Mouse (Mus musculus): ENCODE results near the gene Myh11. TPM values are rescaled to one million over a fixed set of nuclear protein-coding genes. Genes with fewer than 3 reads are reported as not detected.

The Myh11 gene
- 10 to 100 TPM; 12.0 to 19.6 TPM for total RNA-seq (2021)
- long read RNA-seq, experiment 1, full-length matches to known transcripts = 1 of 10 reads
- long read RNA-seq, experiment 1, partial matches to known transcripts = 9 of 10 reads
- long read RNA-seq, experiment 1, other reads (novel, unspliced or antisense) = 0 of 10 reads
- long read RNA-seq, experiment 2, full-length matches to known transcripts = 2 of 5 reads
- long read RNA-seq, experiment 2, partial matches to known transcripts = 2 of 5 reads
- long read RNA-seq, experiment 2, other reads (novel, unspliced or antisense) = 1 of 5 reads

DNA sequence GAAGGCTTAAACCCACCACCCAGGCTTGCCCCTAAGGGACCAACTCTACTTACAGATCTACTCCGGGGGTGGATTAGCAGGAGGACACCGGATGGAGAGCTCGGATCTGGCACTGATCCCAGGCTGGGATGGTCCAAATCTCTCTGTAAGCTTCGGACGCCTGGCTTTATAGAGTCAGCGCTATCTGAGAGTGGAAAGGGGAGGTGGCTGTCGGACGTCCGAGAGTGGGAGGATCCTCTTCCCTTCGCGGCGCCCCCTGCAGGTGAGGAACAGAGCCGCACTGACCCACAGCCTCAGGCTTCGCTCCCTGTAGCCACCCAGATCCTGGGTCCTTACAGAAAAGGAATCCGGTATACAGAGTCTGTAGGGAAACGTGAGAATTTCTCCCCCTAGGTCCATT, at the start of gene Myh11:
TSS of gene Myh11 (minus strand) at position 150 of the 400 bp plus-strand sequence.
- DNase-seq = peak; percentile 88

DNA sequence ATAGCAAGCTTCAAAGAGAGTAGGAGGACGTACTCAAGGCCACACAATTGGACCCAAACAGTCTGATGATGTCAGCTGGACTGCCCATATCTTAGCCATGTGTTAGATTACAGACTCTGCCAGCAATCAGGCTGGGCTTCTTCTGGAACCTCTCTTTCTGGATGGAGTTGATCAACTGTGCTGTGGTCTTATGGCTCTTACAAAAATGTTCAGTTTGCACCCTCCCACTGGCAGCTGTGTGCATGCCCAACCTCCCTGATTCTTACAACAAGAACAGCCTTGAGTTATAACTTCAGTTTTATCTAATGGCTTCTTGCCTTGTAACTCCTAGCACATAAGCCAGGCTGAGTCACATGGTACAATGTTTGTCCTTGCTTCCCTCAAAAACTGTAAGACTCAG, 37.0 kb upstream of the Myh11 start:
- no peak for DNase-seq

DNA sequence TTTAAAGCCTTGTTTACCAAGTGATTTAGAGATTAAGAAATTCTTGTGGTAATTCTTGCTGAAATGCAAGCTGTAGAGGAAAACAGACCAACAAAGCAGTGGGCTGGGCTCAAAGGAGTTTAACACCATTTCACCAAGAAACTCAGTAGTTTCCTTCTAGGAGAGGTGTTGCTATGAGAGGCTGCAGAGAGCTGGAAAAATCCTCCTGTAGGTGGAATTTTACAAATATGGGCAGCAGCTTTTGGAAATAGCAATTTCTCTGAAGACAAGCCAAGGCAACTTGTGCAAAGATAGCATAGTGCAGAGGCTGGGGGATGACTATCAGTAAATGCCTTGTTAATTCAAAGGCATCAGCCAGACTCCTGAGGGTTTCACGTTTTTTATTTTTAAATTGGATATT, 29.3 kb upstream of the Myh11 start:
- DNase-seq = no peak

DNA sequence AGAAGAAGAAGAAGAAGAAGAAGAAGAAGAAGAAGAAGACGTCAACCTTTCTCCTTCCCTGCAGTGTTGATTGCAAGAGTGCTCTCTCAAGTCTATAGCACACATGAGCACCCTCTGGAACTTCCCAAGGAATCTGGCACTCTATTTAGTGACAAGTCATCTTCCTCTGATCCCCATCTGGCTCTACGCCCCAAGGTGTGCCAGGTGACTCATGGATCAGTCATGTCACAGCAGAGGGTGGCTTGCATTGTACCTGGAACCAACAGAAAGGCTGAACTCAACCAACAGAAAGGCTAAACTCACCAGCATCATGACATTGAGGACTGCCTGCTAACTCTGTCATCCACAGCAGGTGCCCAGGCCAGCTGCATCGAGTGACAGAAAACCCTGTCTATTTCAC, 28.5 kb upstream of the Myh11 start:
- no peak for DNase-seq

DNA sequence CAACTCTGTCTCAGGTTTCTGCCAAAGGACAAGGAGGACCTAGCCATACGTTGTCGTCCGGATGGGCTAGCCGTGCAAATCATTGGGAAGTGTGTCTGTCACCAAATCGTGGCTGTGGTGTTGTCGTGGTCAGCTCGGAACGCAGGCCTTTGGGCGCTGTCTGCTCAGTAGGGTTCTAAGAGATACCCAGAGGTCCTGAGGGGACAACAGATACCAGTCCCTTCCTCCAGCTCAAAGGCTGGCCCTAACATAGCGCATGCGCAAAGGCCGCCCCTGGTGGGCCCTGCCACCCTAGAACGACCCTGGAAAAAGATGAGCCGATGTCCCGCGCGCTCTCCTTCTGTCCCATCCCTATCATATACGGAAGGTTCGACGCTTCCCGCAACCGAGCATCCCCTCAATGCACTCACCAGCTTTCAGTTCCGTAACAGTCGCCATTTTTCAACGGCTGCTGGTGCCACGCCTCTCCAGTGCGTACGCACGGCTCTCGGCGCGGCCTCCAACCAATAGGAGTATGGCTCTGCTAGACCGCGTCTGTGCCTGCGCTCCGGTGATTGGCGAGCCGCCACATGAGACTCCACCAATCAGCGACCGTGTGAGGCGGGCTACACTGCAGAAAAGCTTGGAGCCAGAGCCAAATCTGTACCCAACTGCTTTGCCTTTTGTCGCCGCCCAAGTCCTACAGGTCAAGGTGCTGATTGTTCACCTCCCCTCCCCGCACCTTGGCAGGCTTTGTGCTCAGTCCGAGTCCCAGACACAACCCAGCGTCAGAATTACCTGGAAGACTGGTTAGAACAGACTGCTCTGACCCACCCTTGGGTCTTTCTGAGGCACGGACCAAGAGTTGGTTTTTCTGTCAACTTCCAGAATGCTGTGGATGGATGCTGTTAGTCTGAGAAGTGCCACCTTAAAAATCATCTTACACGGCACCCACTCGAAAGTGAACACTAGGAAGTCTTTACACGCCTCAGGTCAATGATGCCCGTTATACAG, 26.0 kb upstream of the Myh11 start, which contains the start of gene Fopnl:
TSS of gene Fopnl (minus strand) at position 522 of the 993 bp plus-strand sequence.
- DNase-seq = peak; percentile 98

DNA sequence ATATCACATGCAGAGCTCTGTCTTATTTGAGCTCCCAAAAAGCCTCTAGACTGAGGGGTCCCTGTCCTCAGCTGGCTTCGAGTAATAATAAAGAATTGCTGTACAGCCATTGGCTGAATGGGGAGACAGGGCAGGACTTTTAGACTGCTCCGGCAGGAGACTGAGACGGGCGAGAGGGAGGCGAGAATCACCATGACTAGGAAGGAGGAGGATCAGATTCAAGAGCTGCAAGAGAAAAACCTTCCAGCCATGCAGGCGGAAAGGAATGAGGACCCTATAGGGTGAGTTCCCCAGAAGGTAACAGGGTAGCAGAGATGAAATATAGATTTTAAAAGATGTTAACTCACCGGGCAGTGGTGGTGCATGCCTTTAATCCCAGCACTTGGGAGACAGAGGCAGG, 21.7 kb upstream of the Myh11 start:
- no peak for DNase-seq

DNA sequence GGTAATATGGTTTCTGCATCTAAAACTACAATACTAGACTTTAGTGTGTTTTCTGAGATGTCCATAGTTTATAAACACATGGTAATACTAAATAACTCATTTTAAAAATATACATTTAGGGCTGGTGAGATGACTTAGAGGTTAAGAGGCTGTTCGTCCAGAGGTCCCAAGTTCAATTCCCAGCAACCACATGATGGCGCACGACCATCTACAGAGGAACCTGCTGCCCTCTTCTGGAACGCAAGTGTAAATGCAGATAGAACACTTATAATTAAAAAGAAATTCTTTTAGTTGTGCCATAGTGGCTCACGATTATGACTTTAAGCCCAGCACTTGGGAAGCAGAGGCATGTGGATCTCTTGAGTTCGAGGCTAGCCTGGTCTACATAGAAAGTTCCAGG, 20.2 kb upstream of the Myh11 start:
- peak; percentile 42 for DNase-seq

DNA sequence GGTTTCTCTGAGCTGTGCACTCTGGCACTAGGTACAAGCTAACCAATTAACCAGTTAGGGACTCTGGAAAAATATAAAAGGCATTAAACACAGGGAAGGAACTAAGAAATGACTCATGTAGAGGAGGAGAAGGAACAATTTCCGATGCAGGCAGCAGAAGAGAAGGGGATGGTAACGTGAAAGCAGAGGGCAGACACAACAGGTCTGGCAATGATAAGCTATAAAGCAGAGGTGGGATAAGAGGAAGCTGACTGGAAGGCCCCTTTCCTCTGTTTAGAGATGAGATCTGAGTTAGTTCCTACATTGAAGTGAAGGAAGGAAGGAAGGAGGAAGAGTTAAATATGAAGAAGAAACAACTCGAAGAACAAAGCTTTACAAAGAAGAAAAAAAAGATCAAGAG, 18.7 kb upstream of the Myh11 start:
- no peak for DNase-seq

DNA sequence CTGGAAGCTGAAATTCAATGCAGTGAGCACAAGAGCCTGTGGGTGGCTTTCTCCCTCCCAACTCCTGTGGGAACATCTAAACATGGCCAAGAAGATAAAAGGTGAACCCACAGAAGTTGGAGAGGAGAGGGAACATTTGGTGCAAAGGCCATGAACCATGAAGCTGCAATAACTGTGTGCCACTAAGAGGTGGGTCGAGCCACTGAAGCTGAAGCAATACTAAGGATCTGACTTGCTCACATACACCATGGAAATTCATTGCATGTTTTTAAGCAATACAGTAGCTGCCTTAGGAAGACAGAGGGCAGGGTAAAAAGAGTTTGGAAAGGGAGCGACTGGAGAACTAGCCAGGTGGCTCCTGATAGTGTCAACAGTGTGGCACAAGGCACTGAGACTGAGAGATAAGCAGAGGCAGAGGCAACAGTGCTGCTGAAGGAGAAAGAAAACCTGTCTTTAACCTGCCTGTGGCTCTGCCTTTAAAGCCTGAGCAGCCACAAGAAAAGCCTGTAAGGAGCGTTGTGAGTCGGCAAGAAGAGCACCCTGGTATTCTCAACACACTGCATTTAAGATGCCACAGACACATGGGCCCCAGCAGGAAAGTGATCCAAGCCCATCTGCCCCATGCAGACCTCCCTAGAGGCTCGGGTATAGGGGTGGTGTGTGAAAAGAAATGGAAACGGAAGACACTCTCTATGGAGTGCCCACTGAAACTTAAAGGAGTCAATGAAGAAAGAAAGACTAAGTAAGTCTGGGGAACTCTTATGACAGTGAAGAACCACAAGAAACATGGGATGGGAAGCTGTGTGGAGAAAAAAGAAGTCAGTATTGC, 17.3 kb upstream of the Myh11 start:
- peak; percentile 29 for DNase-seq

DNA sequence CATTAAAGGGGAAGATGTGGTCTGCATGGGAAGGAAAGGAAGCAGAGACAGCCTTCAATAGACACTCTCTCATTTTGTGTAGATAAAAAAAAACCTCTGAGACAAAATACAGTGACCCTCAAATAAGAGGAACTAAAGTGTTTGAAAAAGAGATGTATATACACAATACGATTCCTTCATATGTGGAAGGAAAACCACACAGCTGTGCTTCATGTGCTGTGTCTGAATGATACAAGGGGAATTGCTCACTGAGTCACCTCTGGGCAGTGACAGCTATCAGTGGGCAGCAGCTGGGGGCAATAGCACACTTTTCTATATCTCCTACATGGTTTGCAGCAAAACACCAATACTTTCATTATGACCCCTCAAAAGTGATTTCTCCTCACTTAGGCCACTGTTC, 16.2 kb upstream of the Myh11 start:
- no peak for DNase-seq

DNA sequence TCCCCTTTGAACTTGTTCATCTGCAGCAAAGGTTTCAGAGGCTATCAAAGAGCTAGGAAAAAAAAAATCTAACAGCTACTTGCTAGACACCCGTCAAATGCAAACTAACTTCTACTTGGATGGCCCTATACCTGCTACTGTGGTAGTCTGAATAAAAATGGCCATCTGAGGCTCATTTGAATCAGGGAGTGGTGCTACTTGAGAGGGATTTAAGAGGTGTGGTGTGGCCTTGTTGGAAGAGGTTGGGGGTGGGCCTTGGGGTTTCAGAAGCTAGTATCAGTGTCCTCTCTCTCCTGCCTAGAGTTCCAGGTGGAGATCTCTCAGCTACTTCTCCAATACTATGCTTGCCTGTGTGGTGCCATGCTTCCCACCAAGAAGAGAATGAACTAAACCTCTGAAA, 15.3 kb upstream of the Myh11 start:
- DNase-seq = no peak

DNA sequence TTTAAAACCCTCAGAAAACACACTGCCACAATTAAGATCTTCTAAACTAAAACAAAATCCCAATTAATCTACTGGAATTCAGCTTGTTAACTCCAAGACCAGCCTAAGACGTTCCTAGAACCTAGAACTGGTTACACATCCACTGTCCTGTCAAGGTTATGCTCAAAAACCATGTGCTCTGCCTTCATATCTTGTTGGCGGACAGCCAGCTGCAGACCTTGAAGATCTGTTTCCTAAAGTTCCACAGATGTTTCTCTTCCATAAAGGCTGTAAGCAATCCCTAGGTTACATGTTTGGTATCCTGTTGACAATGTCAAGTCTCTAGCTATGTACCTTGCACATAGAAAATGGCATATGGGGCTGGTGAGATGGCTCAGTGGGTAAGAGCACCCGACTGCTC, 13.6 kb upstream of the Myh11 start:
- DNase-seq = peak; percentile 48

DNA sequence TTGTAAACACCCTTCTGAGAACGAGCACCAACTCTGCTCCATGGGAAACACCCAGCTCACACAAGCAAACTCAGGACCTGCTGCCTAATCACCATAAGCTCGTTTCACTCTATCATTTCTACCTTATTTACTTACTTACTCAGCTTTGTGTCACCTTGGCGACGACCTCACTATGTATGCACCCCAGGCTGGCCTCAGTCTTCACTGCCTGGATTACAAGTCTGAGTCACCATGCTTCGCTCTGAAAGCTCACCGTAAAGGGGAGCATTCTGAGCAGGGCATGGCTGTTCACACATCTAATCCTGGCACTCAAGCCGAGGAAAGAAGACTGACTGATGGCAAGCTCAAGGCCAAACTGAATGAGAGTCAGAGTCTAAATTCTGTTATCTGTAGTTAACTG, 12.5 kb upstream of the Myh11 start:
- peak; percentile 51 for DNase-seq

DNA sequence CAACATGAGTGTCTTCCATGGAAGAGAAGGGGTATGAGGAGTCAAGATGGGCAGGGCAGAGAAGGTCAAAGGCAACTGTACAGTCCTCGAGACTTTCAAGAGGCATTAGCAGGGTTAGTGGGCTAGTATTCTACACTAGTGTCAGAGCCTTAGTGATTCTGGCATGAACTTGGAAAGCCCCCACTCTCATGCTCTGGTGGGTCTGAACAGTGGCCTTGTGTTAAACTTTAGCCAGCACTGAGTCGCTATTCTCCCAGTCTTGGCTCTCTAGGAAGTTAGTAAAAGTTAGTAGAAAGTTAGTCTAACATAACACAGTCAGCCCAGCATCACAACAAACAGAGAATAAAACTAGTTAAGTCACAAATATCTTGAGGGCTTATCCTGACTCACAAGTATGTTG, 12.0 kb upstream of the Myh11 start:
- DNase-seq = no peak

DNA sequence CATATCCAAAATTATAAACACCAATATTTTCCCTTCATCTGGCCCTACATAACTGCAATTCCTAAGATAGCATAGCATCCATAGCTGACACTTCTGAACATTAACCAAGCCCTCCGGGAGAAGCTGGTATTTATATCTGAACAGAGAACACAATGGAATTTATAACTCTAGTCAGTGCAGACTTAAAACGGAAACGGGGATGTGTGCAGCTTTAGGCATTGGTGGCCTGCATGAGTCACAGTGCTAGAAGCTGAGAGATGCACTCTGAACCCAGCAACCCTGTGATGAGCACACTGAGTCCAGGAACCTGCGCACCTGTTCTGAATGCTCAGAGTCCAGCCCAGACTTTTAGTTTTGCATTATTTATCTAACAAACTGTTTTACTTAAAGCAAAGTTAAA, 7.3 kb upstream of the Myh11 start:
- no peak for DNase-seq

DNA sequence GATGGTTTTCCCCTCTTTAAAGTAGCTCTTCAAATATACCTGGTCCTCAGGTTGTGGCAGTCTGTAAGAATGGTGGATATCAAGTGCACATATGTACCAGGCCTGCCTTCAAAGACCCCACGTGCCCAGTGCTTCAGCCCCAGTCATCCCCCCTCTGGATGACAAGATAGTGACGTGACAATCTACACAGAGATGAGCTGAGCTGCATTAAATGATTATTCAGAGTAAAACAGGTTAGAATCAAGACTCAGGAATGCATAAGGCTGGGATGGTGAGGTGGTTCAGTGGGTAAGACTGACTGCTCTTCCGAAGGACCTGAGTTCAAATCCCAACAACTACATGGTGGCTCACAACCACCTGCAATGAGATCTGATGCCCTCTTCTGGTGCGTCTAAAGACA, 6.6 kb upstream of the Myh11 start:
- DNase-seq = no peak

DNA sequence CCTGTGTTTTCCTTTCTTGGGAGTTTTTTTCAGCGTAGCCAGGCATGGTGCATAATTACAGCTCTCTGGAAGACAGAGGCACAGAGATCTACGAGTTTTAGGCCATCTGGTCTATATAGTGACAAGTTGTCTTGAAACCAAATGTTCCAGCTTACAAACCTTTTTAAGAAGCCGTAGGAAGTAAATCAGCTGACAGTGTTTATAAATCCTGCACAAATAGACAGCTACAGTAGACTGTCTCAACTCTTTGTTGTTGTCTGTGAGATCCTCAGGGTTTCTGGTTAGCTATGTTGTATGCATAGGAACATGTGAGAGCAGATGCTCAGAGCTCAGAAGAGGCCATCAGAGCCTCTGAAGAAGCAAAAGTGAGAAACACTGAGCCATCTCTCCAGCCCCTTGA, 6.0 kb upstream of the Myh11 start:
- no peak for DNase-seq

DNA sequence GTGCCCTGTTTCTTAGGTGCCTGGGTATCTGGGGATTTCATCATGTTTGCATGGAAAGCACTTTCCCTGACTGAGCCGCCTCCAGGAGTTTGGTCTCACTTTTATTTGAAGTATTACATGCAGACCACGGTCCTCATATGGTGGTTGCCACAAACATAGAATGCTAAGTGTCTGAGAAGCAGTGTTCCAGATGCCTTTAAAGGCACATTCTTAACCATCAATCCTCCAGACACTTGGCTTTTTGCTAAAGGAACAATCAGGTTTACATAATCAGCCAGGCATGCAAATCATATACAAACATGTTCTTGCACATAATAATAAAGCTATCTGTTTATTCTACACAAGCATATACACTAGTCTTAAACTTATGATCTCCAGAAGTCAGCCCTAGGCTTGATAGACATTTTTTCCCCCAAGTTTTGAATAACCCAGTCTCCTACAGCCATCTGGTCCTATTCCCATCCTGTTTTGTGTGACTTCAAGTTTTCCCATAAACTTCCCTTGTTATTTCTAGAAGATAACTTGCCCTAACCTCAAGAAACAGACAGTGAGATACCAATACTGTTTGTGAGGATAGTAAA, 5.5 kb upstream of the Myh11 start:
- no peak for DNase-seq

DNA sequence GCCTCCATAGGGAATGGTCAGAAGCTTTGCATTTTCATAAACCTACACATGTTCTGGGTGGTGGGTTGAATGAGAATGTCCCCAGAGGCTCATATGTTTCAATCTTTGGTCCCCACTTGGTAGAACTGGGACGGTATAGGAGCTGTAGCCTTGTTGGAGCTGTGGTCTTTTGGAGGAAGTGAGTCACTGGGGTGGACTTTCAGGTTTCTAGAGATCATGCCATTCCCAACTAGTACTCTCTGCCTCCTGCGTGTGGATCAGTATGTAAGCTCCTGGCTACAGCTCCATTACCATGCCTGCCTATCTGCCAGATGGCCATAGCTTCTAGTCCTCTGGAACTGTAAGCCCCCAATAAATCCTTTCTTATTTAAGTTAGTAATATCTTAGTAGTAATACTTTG, 4.1 kb upstream of the Myh11 start:
- DNase-seq = no peak

DNA sequence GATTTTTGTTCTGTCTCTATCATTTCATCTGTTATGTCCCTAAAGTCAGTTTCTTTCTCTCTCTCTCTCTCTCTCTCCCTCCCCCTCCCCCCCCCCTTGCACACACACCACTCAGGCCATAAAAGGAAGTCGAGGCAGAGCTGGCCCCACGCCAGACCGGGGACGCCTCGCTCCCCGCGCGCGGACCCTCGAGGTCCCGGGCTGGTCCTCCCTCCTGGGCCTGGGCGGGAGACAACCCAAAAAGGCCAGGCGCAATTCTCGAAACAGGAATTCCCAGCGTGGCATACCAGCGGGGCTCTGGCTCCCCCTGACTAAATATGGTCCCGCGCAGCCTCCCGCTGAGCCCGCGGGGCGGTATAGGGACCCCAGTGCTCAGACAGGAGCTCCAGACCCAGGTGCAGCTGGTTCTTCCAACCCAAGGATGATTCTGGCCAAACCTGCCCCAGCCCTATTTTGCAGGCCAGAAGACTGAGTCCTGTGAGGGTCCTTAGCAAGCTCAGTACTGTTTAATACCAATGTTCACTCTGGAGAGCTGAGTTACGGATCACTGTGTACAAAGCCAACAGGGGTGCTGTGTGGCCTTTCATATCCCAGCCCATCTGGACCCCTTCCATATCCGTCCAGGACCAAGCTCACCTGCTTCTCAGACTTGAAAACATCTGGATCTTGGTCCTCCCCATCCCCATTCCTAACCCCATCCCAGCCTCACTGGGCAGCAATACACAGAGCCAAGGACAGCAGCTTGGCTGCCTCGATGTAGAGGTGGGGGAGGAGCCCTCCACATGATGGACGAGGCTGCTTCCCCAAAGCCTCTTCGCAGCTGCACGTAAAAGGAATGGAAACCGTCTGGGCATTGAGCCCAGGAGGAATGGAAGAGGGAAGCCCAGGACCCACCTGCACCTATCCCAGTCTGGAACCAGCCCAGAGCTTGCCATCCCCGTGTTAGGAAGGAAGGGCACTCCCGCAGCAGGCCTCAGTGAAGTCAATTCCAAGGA, 1.3 kb upstream of the Myh11 start:
- peak; percentile 29 for DNase-seq
